Mouse (Mus musculus) limb, embryonic 14.5 days (tissue): ENCODE measurements around the gene Six3. TPM values are rescaled to one million over a fixed set of nuclear protein-coding genes. Genes with fewer than 3 reads are reported as not detected.

Source experiments
- ATAC-seq: fragments of 200-750 bp; cut with Nextera tagmentation; 2 replicates; pipeline ENCODE4 v1.8.0; 2017; ENCODE audit warnings: low read depth, moderate number of reproducible peaks, moderate TSS enrichment; ENCODE audit not compliant: low FRiP score
- DNase-seq: peaks from one replicate; pipeline ENCODE4 v3.0.0-alpha.2; 2015; ENCODE audit warnings: low spot score
- H3K27ac ChIP-seq: fragments of 300-500 bp; sonication (generic); replicated peaks from 2 replicates; pipeline ENCODE4 v1.5.1; 2014; ENCODE audit warnings: low read depth, mild to moderate bottlenecking, low read length, moderate library complexity, mixed read lengths
- H3K27me3 ChIP-seq: fragments of 300-500 bp; sonication (generic); 2 replicates; pipeline ENCODE4 v1.6.1; 2014; ENCODE audit warnings: low read length, mixed read lengths; ENCODE audit not compliant: control insufficient read depth, insufficient read depth
- H3K36me3 ChIP-seq: fragments of 300-500 bp; sonication (generic); 2 replicates; pipeline ENCODE4 v1.6.1; 2014; ENCODE audit warnings: mild to moderate bottlenecking, low read length, moderate library complexity, mixed read lengths; ENCODE audit not compliant: control insufficient read depth, insufficient read depth
- H3K4me1 ChIP-seq: fragments of 300-500 bp; sonication (generic); 2 replicates; pipeline ENCODE4 v1.6.1; 2014; ENCODE audit warnings: antibody characterized with exemption, low read length, mixed read lengths; ENCODE audit not compliant: control insufficient read depth, insufficient read depth
- H3K4me2 ChIP-seq: fragments of 300-500 bp; sonication (generic); replicated peaks from 2 replicates; pipeline ENCODE4 v1.6.1; 2014; ENCODE audit warnings: low read depth, mild to moderate bottlenecking, low read length, moderate library complexity; ENCODE audit not compliant: severe bottlenecking
- H3K4me3 ChIP-seq: fragments of 300-500 bp; sonication (generic); replicated peaks from 2 replicates; pipeline ENCODE4 v1.5.1; 2014; ENCODE audit warnings: low read length
- H3K9ac ChIP-seq: fragments of 300-500 bp; sonication (generic); 2 replicates; pipeline ENCODE4 v1.6.1; 2014; ENCODE audit warnings: mild to moderate bottlenecking, low read depth, low read length, moderate library complexity; ENCODE audit not compliant: severe bottlenecking
- H3K9me3 ChIP-seq: fragments of 300-500 bp; sonication (generic); 2 replicates; pipeline ENCODE4 v1.6.1; 2016; ENCODE audit warnings: low read length; ENCODE audit not compliant: control insufficient read depth
- POLR2A ChIP-seq: fragments of 200-500 bp; IDR thresholded peaks from 2 replicates; pipeline ENCODE4 v1.8.0; 2012; ENCODE audit warnings: inconsistent platforms, mild to moderate bottlenecking, moderate library complexity, borderline replicate concordance; ENCODE audit not compliant: insufficient read depth, insufficient read length; ENCODE audit errors: extremely low read depth
- WGBS: fragments of 180-500 bp; shearing (Covaris S2); extraction: QIAGEN DNeasy Blood & Tissue Kit; methylation state at CpG from one replicate; pipeline ENCODE4 v1.1.7; 2014; 5-methylcytosine and 5-hydroxymethylcytosine counted together
- polyA plus RNA-seq, 2 experiments: library from polyadenylated mRNA; depleted of rRNA in 1 of 2; stranded (reverse) in 1 of 2; unstranded in 1 of 2; fragments of >200 nt; fragmentation: Nextera tagmentation in 1 of 2; extraction: Ambion mirVana in 1 of 2; gene quantifications; 2 replicates each; pipeline versions ENCODE4 v1.2.1 to v1.2.3; 2012 to 2014

Gene Six3
- polyA plus RNA-seq, 2 experiments = 0.11 TPM; not detected in 1

- WGBS = 1% methylated on average over 31 of the region's 31 CpGs
- no peak overlapping the region for H3K9ac ChIP-seq
- DNase-seq (no peak), ATAC-seq (no peak)
- no peak for TF ChIP-seq POLR2A
- no peak overlapping the region for H3K4me2 ChIP-seq
- no peaks in the 10 kb centered on the region for H3K4me1 ChIP-seq
- peaks cover 100% of the 10 kb centered on the region for H3K27me3 ChIP-seq
- no peak overlapping the region for H3K27ac ChIP-seq
- no peaks in the 10 kb centered on the region for H3K36me3 ChIP-seq
- H3K9me3 ChIP-seq = no peaks in the 10 kb centered on the region
- no peak overlapping the region for H3K4me3 ChIP-seq
These were observed 712 bp upstream of the Six3 start for GRCm38 (mm10) chr17:85612526-85613265.

DNA sequence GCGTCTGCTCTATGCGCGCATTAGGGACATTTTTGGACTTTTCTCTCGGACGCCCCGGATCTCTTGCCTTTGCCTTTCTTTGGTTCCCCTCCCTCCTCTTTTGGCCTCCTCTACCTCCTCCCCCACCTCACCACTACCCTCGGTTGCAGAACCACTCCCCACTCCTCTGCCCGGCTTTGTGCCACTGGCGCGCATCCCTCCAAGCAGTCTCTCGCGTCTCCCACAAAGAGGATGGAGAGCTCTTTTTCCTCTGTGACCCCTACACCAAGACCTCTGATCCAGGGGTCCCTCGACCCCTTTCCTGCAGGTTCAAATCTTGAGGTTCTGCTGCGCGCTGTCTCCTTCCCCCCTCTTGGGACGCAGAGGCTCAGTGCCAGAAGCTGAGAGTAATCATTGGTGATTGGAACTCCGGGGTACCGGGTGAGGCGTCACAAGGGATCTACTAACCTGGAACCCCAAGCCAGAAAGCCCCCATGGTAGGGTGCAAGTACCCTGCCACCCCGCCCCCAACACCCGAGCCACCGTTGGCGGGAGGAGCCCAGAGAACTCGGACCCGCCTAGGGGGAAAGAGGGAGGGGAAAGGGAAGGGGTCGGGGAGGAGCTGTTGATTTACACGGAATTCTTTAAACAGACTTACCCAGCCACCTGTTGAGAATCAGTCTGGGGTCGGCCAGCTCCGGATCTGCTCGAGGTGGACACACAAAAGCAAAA lies 758 bp downstream of the Six3 start:
- Histone ChIP-seq H3K36me3 (no peaks in the 10 kb centered on the region), H3K9ac (no peak overlapping the region), H3K27me3 (peaks cover 100% of the 10 kb centered on the region), H3K4me3 (peak overlapping the region; percentile 12; the same call in 1 of the 2 replicates), H3K27ac (no peak overlapping the region), H3K9me3 (no peaks in the 10 kb centered on the region), H3K4me1 (0 out of 2 replicates have a peak, but pooled peaks cover 4% of the 10 kb centered on the region), H3K4me2 (no peak overlapping the region)
- no peak for ATAC-seq
- DNase-seq = no peak
- no peak for TF ChIP-seq POLR2A
- WGBS = under 1% methylated on average over 29 of the region's 30 CpGs

- TF ChIP-seq POLR2A = no peak
- no peak overlapping the region for H3K9ac ChIP-seq
- no peaks in the 10 kb centered on the region for H3K9me3 ChIP-seq
- peak overlapping the region; percentile 12 for H3K4me3 ChIP-seq
- ATAC-seq = no peak
- WGBS = under 1% methylated on average over 36 of the region's 38 CpGs
- H3K4me1 ChIP-seq = 0 out of 2 replicates have a peak, but pooled peaks cover 4% of the 10 kb centered on the region
- H3K36me3 ChIP-seq = no peaks in the 10 kb centered on the region
- no peak for DNase-seq
- H3K27me3 ChIP-seq = peaks cover 100% of the 10 kb centered on the region
- peak overlapping the region; percentile 21 for H3K4me2 ChIP-seq
- H3K27ac ChIP-seq = no peak overlapping the region
These were observed 1.4 kb downstream of the Six3 start for GRCm38 (mm10) chr17:85614722-85615331.

- ATAC-seq (no peak), DNase-seq (no peak)
- Histone ChIP-seq H3K4me3 (no peak overlapping the region), H3K36me3 (no peaks in the 10 kb centered on the region), H3K27ac (no peak overlapping the region), H3K27me3 (peaks cover 100% of the 10 kb centered on the region), H3K4me2 (no peak overlapping the region), H3K9ac (no peak overlapping the region), H3K4me1 (0 out of 2 replicates have a peak, but pooled peaks cover 4% of the 10 kb centered on the region), H3K9me3 (no peaks in the 10 kb centered on the region)
- no peak for TF ChIP-seq POLR2A
- WGBS = 8% methylated on average over 4 of the region's 4 CpGs
These were observed 2.2 kb downstream of the Six3 start for GRCm38 (mm10) chr17:85615586-85615985.
